Mouse (Mus musculus): ENCODE measurements around the gene Glcci1.
"Not testable (repeated sequence)": the region's sequence is repeated elsewhere in the genome, so short reads cannot be mapped to it uniquely, and the experiment has no call there.

The Glcci1 gene

GRCm38 (mm10) chr6:8495109-8495826, 14.1 kb upstream of the Glcci1 start:
- DNase-seq (ENCODE audit: low read depth, low spot score), result no peak

GRCm38 (mm10) chr6:8495827-8496222, 13.6 kb upstream of the Glcci1 start:
- DNase-seq (ENCODE audit: low read depth, low spot score), result no peak

GRCm38 (mm10) chr6:8497234-8497867, 12.0 kb upstream of the Glcci1 start:
- no peak for DNase-seq (ENCODE audit: low read depth, low spot score)

GRCm38 (mm10) chr6:8497868-8498257, 11.5 kb upstream of the Glcci1 start:
- no peak for DNase-seq (ENCODE audit: low read depth, low spot score)

- no peak for DNase-seq (ENCODE audit: low read depth, low spot score)
These were observed 10.4 kb upstream of the Glcci1 start for GRCm38 (mm10) chr6:8498961-8499360.

GRCm38 (mm10) chr6:8503953-8504352, 5.4 kb upstream of the Glcci1 start:
- no peak for DNase-seq (ENCODE audit: low read depth, low spot score)

GRCm38 (mm10) chr6:8504521-8505228, 4.7 kb upstream of the Glcci1 start:
- no peak for DNase-seq (ENCODE audit: low read depth, low spot score)

- DNase-seq (ENCODE audit: low read depth, low spot score), result no peak
These were observed 2.8 kb upstream of the Glcci1 start for GRCm38 (mm10) chr6:8506631-8507030.

GRCm38 (mm10) chr6:8508883-8509536, 390 bp upstream of the Glcci1 start:
- peak; percentile 98 for DNase-seq (ENCODE audit: low read depth, low spot score)

GRCm38 (mm10) chr6:8509961-8510863, 812 bp downstream of the Glcci1 start:
- DNase-seq (ENCODE audit: low read depth, low spot score), result no peak

- no peak for DNase-seq (ENCODE audit: low read depth, low spot score)
These were observed 1.5 kb downstream of the Glcci1 start for GRCm38 (mm10) chr6:8510864-8511428.

GRCm38 (mm10) chr6:8511447-8511846, 2.0 kb downstream of the Glcci1 start:
- no peak for DNase-seq (ENCODE audit: low read depth, low spot score)

- no peak for DNase-seq (ENCODE audit: low read depth, low spot score)
These were observed 3.0 kb downstream of the Glcci1 start for GRCm38 (mm10) chr6:8512416-8512815.

- no peak for DNase-seq (ENCODE audit: low read depth, low spot score)
These were observed 10.3 kb downstream of the Glcci1 start for GRCm38 (mm10) chr6:8519687-8520086.

- DNase-seq (ENCODE audit: low read depth, low spot score), result no peak
These were observed 11.8 kb downstream of the Glcci1 start for GRCm38 (mm10) chr6:8521231-8521630.

GRCm38 (mm10) chr6:8524717-8525116, 15.3 kb downstream of the Glcci1 start:
- DNase-seq (ENCODE audit: low read depth, low spot score), result no peak

GRCm38 (mm10) chr6:8531104-8531894, 21.9 kb downstream of the Glcci1 start:
- DNase-seq (ENCODE audit: low read depth, low spot score), result no peak

- DNase-seq (ENCODE audit: low read depth, low spot score), result no peak
These were observed 27.5 kb downstream of the Glcci1 start for GRCm38 (mm10) chr6:8536944-8537343.

GRCm38 (mm10) chr6:8541531-8541930, 32.1 kb downstream of the Glcci1 start:
- not testable (repeated sequence) for DNase-seq (ENCODE audit: low read depth, low spot score)

GRCm38 (mm10) chr6:8544822-8545221, 35.4 kb downstream of the Glcci1 start:
- DNase-seq (ENCODE audit: low read depth, low spot score), result no peak
